Mouse (Mus musculus) heart, postnatal 4 days (tissue): ENCODE data around the gene Xrn1. TPM values are rescaled to one million over a fixed set of nuclear protein-coding genes. Genes with fewer than 3 reads are reported as not detected.
"Not testable (repeated sequence)": the region's sequence is repeated elsewhere in the genome, so short reads cannot be mapped to it uniquely, and the experiment has no call there.

ENCODE experiments used
- DNase-seq: peaks from one replicate; pipeline ENCODE4 v3.0.0; 2021
- total RNA-seq, 2 experiments: library from RNA; stranded (reverse); gene quantifications; 2 replicates each; pipeline ENCODE4 v1.2.3; 2021

The Xrn1 gene
- total RNA-seq, result 10 to 100 TPM; 26.1 to 28.3 TPM

DNA sequence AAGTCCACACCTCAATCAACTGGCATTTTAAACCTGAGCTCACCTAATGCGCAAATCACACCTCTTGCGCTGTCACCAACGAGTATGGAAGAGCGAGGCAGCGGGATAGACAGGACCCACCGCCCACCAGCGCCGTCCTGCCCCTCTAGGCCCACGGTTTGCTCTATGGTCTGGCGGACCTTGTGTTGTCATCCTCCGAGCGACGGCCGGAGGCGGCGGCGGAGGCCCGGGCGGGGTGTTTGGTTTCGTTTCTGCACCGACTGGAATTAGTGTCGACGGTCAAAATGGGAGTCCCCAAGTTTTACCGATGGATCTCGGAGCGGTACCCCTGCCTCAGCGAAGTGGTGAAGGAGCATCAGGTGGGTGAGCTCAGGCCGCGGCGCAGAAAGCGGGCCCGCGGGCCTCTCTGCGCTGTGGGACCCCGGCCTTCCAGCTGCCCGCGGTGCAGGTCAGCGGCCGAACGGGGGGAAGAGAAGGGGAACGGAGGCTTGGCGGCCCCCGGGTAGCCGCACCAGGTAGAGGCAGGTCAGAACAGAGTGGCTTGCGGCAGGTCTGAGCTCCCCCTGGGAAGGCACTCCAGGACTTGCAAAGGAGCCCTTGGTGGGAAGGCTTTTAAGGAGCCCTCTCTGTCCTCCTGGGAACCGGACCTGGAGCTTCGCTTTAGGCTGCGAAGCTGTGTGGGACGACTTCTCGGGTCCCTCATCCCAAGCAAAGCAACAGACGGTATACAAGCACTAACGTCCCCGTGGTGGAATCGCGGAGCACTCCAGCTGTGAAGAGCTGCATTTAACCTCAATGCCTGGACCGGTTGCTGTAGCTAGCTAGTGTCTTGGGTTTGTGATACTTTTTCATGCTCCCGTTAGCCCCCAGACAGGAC, at the start of gene Xrn1:
TSS of gene Xrn1 (plus strand) at position 176 of the 877 bp plus-strand sequence.
- DNase-seq, result peak; percentile 94

DNA sequence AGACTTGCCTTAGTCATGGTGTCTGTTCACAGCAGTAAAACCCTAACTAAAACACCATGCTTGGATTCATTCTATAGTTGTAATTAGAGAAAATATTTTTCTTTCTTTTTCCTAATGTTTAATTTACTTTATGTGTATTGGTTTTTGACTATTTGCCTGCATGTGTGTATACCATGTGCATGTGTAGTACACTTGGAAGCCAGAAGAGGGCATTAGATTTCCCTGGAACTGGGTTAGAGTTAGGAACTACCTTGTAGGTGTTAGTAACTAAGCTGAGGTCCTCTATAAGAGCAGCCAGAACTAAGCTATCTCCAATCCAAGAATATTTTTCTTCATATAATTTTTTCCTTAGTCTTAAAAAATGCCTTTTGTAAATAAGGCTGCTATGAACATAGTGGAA, 21.7 kb upstream of the Xrn1 start:
- DNase-seq, result no peak

DNA sequence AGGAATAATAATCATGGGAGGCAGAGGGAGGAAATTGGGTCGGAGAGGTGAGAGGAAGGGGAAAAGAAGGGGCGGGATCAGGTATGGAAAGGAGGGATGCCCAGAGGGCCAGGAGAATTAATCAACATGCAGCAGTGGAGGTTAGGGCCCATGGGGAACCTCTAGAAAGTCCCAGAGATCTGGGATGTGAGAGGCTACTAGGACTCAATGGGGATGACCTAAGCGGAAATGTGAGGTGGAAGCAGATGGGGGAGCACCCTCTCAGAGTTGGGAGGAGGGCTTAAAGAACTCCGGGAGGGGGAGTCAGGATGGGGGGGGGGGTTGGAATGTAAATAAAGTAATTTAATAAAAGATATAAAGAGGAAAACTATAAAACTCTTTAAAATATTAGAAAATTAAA, 902 bp upstream of the Xrn1 start:
- no peak for DNase-seq

DNA sequence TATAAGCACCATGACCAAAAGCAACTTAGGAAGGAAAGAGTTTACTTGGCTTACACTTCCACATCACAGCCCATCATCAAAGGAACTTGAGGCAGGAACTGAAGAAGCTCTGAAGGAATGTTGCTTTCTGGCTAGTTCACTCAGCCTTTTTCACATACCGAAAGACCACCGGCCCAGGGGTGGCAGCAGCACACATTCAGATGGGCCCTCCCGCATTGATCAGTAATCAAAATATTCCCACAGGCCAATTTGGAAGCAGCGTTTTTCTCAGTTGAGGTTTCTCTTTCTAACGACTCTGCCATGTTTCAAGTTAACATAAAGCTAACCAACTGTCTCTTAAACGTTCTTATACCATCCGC, 355 bp upstream of the Xrn1 start:
- peak; percentile 27 for DNase-seq

DNA sequence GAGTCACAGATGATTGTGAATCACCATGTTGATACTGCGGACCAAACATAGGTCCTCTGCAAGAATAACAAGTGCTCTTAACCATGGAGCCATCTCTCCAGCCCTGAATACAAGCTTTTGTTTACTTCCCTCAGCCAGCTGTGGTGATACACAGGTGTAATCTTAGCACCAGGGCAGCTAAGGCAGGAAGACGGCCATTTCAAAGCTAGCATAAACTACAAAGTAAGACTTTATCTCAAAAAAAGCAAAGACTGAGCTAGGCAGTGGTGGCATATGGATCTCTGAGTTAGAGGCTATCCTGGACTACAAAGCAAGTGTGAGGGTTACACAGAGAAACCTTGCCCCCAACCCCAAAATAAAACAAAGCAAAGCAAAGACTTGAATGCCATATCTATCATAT, 3.1 kb downstream of the Xrn1 start:
- DNase-seq, result no peak

DNA sequence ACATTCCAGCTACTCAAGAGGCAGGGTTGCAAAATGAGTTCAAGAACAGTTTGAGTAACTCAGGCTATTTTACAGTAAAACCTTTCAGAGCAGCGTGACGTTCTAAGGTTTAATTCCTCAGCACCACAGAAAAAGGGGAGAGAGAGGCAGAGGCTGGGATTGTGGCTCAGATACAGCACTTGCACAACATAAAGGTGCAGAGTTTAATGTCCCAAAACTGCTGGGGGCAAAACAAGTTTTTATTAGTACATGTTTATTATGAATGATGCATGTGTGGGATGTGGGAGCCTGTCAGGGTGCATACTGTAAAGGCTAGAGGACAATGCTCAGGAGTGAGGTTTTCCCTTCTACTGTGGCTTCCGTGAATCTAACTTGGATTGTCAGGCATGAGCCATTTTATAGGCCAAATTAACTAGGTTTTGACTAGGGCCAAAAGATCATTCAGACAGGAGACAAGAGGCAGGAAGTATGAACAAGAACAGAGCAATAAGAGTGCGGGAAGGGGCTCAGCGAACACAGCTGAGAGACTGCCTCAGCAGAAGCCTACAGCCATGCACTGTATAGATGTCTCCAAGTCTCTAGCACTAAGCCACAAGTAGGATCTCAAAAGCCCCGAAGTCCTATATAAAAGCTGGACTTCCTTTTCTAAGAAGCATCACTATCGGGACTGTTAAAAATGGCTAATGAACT, 3.6 kb downstream of the Xrn1 start:
- no peak for DNase-seq

DNA sequence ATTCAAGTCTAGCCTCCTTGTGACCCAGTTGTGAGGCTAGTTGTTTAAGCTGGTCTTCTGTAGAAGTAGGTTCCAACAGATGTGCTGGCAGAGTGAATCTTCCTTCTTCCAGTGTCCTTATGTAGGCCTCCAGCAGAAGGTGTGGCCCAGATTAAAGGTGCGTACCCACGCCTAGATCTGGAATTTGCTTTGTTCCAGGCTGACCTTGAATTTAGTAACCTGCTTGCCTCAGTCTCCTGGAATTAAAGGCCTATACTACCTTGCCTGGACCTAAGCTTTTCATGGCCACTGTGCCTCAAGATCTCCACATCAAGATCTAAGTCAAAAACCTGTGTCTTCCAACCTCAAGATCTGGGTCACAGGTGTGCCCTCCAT, 4.2 kb downstream of the Xrn1 start:
- not testable (repeated sequence) for DNase-seq

DNA sequence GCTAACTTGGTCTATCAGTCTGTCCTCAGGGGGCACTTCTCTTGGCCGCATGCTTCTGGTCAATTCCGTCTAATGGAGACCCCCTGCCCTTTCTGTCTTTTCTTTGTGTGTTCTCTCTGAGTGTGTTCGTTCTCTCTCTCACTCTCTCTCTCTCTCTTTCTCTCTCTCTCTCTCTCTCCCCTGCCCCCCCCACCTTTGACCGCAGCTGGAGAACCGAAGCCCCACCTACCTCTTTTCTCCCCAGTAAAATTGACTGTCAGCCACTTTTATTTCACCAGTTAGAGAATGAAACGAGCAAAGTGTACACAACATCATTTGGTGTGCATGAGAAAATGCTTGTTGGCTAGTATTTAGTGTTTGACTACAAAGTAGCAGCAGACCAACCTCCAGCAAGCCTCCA, 4.7 kb downstream of the Xrn1 start:
- DNase-seq, result no peak

DNA sequence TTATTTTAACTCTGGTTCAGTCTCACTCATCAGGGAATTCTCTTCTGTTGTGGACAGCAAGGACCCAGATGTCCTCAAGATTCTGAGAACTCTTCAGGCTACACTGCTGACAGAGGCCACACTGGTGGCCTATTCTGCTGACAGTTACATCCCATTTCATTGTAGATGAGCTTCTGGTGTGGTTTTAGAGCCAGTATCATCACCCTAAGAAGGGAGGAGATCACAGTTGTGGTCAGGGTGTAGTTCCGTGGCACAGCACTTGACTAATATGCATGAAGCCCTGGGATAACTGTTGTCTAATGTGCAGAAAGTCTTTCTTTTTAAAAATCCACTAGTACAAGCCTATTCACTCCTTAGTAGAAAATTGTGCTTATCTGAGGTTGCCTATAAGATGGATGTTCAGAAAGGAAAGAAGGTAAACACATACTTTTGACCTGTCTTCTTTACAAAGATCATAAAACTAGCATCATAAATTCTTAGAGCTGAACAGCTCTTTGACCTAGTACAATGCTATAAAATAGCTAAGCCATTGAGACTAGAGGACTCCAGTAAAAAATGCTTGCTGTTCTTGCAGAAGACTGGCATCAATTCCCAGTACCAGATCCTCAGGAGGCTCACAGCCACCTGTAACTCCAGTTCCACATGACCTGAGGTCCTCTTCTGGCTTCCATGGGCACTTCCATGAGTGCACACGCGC, 5.3 kb downstream of the Xrn1 start:
- no peak for DNase-seq

DNA sequence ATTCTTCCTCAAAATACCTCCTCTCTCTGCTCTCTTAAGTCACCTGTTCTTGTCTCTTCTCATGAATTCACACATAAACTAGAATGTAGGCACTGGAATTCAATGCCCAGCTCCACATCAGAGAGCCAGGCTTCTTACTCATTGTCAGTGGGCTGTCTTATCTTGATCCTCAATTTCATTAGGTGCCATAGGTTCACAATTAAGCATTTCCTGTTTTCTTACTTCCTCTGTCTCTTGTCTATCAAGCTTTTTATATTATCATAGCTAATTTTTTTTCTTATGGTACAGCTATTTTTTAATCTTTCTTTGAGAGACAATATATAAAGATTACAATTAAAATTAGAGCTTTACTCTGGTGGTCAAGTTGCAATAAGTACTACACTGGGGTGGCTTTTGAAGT, 6.5 kb downstream of the Xrn1 start:
- DNase-seq, result no peak

DNA sequence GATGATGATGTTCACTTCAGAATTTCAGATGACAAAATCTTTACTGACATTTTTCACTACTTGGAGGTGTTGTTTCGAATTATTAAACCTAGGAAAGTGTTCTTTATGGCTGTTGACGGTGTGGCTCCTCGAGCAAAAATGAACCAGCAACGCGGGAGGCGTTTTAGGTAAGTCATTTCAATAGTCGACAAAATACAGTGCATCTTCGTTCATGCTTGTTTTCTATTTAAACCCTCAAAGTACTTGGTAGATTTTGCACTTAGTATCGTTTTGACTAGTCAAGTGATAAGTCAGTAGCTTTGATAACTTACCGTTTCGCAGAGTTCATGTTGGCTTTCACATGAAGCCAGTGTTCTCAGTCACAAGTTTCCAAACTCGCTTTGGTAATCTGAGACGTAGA, 9.5 kb downstream of the Xrn1 start:
- DNase-seq, result no peak

DNA sequence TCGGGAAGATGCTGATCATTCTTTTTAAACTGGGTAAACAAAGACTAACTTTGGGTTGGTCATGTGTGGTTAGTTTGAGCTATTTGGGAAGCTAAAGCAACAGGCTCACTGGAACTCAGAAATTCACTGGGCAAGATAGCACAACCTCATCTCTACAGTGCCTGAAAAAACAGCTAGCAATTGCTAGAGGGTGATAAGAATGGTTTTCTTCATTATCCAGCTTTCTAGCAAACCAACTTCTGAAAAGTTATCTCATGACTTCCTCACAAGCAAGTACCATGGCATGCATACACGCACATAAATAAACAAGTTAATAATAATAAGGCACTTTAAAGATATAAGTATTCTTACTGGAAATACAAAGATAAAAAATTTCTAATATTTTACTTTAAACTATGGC, 23.7 kb downstream of the Xrn1 start:
- no peak for DNase-seq

DNA sequence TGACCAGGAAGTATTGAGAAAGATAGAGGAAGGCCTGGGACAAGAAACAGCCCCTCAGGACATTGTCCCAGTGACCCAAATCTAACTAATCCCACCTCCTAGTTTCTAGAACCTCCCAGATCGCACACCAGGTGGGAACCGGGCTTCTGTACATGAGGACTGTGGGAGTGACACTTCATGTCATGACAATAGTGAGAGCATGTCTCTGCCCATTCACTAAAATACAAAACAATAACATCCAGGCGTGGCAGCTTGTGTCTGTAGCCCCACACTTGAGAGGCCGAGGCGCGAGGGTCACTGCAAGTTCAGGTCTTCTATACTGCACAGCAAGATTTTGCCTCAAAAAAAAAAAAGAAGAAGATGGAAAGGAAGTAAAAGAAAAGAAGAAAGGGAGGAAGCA, 25.3 kb downstream of the Xrn1 start:
- no peak for DNase-seq

DNA sequence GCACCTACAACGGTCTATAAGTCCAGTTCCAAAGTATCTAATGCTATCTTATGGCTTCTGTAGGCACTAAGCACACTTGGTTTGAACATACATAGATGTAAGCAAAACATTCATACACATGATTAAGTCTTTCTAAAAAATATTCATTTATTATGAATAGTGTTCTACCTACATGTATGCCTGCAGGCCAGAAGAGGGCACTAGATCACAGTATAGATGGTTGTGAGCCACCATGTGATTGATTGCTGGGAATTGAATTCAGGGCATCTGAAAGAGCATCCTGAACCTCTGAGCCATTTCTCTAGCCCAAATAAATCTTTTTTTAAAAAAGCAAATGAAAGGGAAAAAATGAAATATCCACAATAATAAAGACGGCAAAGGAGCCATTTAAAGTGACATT, 37.7 kb downstream of the Xrn1 start:
- no peak for DNase-seq

DNA sequence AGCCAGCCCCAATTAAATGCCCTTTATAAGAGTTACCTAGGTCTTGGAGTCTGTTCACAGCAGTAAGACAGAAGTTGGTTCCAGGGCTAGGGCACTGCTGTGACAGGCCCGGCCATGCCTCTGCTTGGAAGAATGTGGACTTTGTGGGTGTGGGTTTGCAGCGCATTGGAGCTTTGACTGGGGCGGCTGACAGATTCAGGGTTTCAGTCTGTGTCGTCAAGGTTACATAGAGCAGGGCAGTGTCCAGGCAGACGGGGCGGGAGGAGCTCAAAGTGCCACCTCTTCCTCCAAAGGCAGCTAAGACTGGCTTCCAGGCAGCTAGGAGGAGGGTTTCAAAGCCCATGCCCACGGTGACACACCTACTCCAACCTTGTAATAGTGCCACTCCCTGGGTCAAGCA, 49.9 kb downstream of the Xrn1 start:
- no peak for DNase-seq

DNA sequence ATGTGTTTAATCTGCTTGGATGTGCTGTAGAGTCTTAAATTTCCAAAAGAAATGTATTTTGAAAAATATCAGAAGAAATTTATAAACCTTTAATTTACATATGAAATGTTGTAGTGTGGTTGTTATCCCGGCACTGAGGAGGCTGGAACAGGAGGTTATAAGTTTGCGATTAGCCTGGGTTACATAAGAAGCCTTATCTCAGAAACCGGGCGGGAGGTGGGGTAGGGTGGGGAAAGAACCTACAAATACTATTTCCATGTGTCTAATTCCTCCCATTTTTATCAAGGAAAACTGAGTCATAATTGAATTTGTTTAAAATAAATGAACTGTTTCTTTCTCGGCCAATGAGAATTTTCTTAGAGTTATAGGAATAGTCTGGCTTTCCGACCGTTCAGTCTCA, 56.1 kb downstream of the Xrn1 start:
- no peak for DNase-seq

DNA sequence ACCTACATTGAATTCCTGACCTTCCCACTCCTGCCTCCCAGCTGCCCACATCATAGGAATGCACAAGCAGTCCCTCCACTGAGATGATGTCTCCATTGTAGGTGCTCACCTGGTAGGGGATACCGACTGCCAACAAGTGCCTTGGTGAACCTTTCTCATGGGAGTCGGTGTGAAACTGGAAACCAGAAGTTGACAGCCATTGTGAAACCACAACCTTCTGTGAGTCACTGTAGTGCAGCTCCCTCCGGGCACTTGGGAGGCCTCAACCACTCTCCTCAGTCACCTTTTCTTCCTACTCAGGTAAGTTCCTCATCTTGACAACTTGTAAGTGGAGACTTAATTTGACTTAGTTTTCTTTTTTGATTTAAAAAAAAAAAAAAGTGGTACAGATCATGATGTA, 69.4 kb downstream of the Xrn1 start:
- no peak for DNase-seq

DNA sequence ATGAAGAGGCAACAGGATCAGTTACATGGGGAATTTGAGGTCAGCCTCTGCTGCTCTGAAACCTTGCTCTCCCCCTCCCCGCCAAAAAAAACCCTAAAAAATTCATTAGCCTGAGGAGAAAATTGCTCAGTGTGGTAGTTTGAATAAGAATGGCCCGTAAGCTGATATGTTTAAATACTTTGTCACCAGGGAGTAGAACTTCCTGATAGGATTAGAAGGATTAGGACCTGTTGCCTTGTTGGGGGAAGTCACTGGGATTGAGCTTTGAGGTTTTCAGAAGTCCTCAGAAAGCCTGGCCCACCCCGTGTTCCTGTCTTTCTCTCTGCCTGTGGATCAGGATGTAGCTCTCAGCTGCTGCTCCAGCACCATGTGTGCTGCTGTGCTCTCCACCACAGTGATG, 73.4 kb downstream of the Xrn1 start:
- DNase-seq, result no peak

DNA sequence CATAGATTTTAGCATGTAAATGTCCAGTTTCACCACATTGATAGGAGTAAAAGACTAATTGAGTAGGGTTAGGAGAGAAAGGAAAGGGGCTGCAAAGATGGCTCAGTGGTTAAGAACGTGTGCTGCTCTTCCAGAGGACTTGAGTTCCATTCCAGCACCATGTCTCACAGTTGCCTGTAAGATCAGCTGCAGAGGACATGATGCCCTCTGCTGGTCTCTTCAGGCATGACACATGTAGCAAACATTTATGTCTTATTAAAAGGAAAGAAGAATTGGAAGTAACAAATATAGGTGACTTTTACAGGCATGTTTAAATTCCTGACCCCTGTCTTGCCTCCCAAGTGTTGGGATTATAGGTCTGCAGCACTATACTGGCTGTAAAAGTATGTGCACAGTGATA, 74.3 kb downstream of the Xrn1 start:
- peak; percentile 39 for DNase-seq

DNA sequence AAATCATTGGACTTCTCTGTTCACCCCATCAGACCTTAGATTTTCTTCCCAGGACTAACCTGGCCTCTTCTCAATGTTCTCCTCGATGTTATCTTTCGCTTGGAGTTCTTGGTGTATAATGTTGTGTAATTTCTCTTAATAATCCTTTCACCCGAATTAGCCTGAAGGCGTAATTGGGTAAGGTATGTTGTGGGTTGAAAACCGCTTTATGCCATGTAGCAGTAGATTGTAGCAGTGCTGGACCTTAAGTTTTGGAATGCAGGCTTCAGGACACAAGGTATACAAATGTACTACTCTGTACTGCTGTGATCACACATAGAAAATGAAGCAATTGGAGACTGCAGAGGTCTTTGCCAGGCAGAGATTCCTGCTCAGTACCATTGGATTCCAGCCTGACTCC, 75.3 kb downstream of the Xrn1 start:
- no peak for DNase-seq

DNA sequence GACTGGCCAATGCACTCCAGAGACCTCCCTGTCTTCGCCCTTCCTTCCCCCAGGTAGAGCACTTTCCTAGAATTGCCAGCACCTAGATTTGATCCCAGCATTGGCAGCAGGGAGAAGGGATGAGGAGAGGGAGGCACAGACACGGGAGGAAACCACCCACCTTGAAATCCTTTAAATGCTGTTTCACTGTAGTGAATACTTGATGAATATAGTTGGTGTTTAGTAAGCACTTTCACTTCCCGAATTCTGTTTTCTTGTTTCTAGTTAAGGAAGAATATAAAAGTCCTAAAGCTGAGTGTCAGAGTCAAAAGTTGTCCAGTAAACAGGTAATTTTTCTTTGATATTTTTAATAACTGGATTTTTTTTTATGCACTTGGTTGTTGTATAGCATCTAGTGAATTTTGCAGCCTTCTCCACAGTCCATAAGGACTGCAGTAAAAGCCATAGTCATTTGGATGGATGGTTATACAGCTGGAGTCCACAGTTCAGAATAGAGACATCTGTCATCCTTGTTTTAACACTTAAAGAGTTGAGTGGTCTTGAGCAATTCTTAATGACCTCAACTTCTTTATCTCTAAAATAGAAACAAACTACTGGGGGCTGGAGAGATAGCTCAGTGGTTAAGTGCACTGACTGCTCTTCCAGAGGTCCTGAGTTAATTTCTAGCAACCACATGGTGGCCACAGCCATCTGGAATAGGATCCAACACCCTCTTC, 81.0 kb downstream of the Xrn1 start:
- no peak for DNase-seq

DNA sequence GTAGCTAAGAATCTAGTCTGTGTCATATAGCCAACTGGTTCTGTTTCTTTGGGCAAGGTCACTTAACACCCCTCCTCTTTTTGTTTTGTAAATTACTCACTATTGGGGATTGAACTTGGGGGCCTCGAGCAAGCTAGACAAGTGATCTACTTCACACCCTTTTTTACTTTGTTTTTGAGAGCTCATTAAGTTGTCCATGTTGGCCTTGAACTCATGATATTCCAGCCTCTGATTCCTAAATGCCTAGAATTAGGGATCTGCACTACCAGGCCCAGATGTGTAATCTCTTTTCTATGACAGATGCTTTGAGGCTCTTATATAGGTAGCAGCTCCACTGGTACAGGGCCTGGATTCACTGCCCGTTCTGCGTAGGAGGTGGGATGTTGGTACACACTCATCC, 89.7 kb downstream of the Xrn1 start:
- no peak for DNase-seq

DNA sequence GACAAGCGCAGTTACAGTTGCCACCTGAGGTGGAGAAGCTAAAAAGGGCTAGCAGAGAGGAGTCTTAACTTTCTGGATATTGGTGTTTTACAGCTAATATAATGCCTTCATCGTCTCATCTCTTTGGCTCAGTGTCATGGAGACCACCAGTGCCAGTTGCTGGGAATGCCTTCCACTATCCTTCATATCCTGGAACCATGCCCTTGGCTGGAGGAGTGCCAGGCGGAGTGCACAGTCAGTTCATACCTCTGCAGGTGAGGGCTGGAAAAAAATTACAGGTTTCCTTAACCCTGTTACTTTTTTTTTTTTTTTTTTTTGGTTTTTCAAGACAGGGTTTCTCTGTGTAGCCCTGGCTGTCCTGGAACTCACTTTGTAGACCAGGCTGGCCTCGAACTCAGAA, 96.9 kb downstream of the Xrn1 start:
- DNase-seq, result no peak
